Mouse (Mus musculus): ENCODE results near the gene Gmds. TPM values are rescaled to one million over a fixed set of nuclear protein-coding genes. Genes with fewer than 3 reads are reported as not detected.

Gmds gene
- total RNA-seq, 2 experiments from 2014 or later = 2.7 to 2.8 TPM

- intact Hi-C loops (cut with DNase I; ENCODE audit: low total_unique reads) = no loop called here
These were observed 290.3 kb downstream of the Gmds start for GRCm38 (mm10) chr13:32047980-32048959.

GRCm38 (mm10) chr13:32046961-32047360, 291.6 kb downstream of the Gmds start:
- intact Hi-C loops (cut with DNase I; ENCODE audit: low total_unique reads) = no loop called here
- DNase-seq = no peak

More at GRCm38 (mm10) chr13:32047980-32048959, 290.3 kb downstream of the Gmds start:
- DNase-seq = no peak

GRCm38 (mm10) chr13:32042748-32043147, 295.8 kb downstream of the Gmds start:
- intact Hi-C loops (cut with DNase I; ENCODE audit: low total_unique reads) = no loop called here
- DNase-seq = no peak

GRCm38 (mm10) chr13:32040822-32041221, 297.7 kb downstream of the Gmds start:
- DNase-seq = no peak
- intact Hi-C loops (cut with DNase I; ENCODE audit: low total_unique reads) = no loop called here

- DNase-seq = no peak
- intact Hi-C loops (cut with DNase I; ENCODE audit: low total_unique reads) = no loop called here
These were observed 301.6 kb downstream of the Gmds start for GRCm38 (mm10) chr13:32036902-32037301.

- DNase-seq = no peak
- intact Hi-C loops (cut with DNase I; ENCODE audit: low total_unique reads) = no loop called here
These were observed 303.6 kb downstream of the Gmds start for GRCm38 (mm10) chr13:32034799-32035448.

- DNase-seq = no peak
- intact Hi-C loops (cut with DNase I; ENCODE audit: low total_unique reads) = no loop called here
These were observed 304.4 kb downstream of the Gmds start for GRCm38 (mm10) chr13:32034139-32034538.

- no peak for DNase-seq
- intact Hi-C loops (cut with DNase I; ENCODE audit: low total_unique reads) = no loop called here
These were observed 312.1 kb downstream of the Gmds start for GRCm38 (mm10) chr13:32026226-32026975.

GRCm38 (mm10) chr13:32024822-32025221, 313.7 kb downstream of the Gmds start:
- DNase-seq = no peak
- intact Hi-C loops (cut with DNase I; ENCODE audit: low total_unique reads) = no loop called here

GRCm38 (mm10) chr13:32020455-32021249, 317.9 kb downstream of the Gmds start:
- intact Hi-C loops (cut with DNase I; ENCODE audit: low total_unique reads) = no loop called here
- no peak for DNase-seq

- DNase-seq = no peak
- intact Hi-C loops (cut with DNase I; ENCODE audit: low total_unique reads) = no loop called here
These were observed 319.3 kb downstream of the Gmds start for GRCm38 (mm10) chr13:32019256-32019620.

- intact Hi-C loops (cut with DNase I; ENCODE audit: low total_unique reads) = no loop called here
- DNase-seq = peak; percentile 64
These were observed 319.9 kb downstream of the Gmds start for GRCm38 (mm10) chr13:32018518-32019255.

- DNase-seq = no peak
- intact Hi-C loops (cut with DNase I; ENCODE audit: low total_unique reads) = no loop called here
These were observed 329.7 kb downstream of the Gmds start for GRCm38 (mm10) chr13:32008802-32009201.

GRCm38 (mm10) chr13:32008116-32008641, 330.4 kb downstream of the Gmds start:
- intact Hi-C loops (cut with DNase I; ENCODE audit: low total_unique reads) = no loop called here
- DNase-seq = no peak

GRCm38 (mm10) chr13:31993391-31993790, 345.1 kb downstream of the Gmds start:
- intact Hi-C loops (cut with DNase I; ENCODE audit: low total_unique reads) = no loop called here
- no peak for DNase-seq

GRCm38 (mm10) chr13:31992409-31993201, 345.9 kb downstream of the Gmds start:
- intact Hi-C loops (cut with DNase I; ENCODE audit: low total_unique reads) = no loop called here
- no peak for DNase-seq

GRCm38 (mm10) chr13:31981198-31981597, 357.3 kb downstream of the Gmds start:
- intact Hi-C loops (cut with DNase I; ENCODE audit: low total_unique reads) = no loop called here

GRCm38 (mm10) chr13:31978126-31978525, 360.4 kb downstream of the Gmds start:
- DNase-seq = no peak
- intact Hi-C loops (cut with DNase I; ENCODE audit: low total_unique reads) = no loop called here

More at GRCm38 (mm10) chr13:31981198-31981597, 357.3 kb downstream of the Gmds start:
- no peak for DNase-seq
